Mouse (Mus musculus) spleen, embryonic (tissue): Measurements from ENCODE around the gene Syn3.

Experiments
- CTCF ChIA-PET: fragments of 350-600 bp; sonication (Branson Sonifier 250); formaldehyde crosslinking; loops from one replicate; lab custom pipeline; 2022; lab: Charles Lee

Gene Syn3

DNA sequence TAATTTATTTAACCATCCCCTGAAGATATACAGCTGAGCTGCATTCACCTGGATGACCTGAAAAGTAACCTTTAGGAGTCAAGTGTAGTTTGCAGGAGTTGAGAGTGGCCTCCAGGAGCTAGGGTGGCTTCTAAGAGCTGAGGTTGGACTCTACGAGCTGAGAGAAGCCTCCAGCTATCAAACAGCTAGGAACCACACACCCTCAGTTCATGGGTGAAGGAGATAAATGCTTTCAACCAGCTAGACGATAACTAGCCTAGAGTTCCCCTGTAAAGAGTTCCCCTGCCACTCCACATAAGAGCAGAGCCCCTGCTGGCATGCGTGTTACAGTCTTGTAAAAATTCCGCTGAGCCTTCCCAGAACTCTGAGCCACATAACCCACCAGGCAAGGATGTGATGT, 129.3 kb downstream of the Syn3 start:
- CTCF ChIA-PET, result no interaction called here

DNA sequence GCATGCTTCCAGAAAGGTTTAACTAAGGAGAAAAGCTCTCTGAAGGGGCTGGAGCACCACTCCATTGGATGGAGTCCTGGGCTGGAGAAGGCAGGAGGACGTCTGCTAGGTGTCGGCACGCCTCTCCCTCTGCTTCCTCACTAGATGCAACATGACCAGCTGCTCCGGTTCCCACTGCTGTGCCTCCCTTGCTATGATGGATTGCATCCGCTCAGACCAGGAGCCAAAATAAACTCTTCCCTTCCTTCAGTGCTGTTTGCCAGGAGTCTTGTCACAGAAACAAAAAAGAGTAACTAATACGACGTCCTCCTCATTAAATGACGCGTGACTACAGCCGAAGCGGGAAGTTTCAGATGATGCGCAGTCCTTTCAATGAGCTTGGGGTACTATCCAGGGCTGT, 129.9 kb downstream of the Syn3 start:
- CTCF ChIA-PET, result no interaction called here

DNA sequence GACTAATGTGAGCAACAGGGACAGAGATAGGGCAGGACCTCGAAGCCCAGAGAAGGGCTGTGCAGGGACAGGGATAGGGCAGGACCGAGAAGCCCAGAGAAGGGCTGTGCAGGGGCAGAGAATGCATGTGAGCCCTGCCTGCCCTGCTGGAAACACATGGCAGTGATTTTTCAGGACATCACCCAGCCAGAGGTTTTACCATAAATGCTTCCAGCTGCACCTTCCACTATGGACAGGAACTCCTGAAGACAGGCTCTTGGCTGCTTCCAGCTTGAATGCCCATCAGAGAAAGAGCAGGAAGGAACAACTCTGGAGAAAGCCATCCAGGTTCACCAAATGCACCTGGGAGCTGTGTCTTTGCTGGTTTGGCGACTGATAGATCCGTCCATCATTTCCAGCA, 131.3 kb downstream of the Syn3 start:
- CTCF ChIA-PET, result no interaction called here

DNA sequence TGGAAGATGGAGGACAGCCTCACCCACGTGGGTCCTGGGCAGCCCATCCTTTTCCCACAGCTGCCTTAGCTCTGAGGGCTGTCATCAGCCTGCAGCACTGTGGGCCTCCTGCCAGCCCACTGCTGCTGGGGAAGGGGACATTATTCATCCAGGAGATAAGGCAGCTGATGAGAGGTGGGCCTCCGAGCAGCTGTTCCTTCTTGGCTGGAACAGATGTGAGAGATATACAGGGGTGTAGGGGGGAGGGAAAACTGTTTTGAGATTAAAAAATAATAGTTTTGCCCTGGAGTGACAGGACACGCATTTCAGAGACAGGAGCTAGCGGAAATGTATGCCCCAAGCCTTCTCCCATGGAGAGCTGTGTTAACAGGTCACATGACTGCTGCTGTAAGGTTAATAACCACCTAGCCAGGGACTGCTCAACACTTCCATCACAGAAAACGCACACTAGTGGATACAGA, 133.0 kb downstream of the Syn3 start:
- CTCF ChIA-PET, result interaction anchor here (0.7 kb wide), 1 partner anchor 529 kb away, joined by 3 read pairs; no protein-coding TSS in a partner anchor

DNA sequence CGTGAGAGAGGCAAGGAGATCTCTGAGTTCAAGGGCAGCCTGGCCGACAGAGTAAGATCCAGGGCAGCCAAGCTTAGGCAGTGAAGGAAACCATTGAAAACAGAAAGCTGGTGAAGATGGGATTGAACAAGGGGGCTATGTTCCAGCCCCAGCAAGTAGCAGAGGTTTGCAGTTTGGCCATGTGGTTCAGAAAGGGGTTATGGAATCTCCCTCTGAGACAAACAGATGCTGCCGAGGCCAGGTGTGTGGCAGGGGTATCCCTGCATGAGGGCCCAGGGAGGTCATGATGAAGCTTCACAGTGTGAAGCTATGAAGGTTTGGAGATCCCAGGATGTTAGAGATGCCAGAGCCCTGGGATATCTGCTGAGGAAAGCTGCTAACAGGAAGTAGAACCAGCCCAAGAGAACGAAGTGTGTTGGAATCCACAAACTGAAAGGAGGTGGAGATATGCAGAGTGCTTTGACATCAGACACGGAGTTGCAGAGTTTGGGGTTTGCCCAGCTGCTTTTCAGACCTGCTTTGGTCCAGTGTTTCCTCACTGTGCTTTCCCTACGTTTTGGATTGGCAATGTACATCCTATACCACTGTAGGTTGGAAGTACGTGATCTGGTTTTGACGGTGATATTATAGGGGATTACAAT, 134.9 kb downstream of the Syn3 start:
- CTCF ChIA-PET, result no interaction called here

DNA sequence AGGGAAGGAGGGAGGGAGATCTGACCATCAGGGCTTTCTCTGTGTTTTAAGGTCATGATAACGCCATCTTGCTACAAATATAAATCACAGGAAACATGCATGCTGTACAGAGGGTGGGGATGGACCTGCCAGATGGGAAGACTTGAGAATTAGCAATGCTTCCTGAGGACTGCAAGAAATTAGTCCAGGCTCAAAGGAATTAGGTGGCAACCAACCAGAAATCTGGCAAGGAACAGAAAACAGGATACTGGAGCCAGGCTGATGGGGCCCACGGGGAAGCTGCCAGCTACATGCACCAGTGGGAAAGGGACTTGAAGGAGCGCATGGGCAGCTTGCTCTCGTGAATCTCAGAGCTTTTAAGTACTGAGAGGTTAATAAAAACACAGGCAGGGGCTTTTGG, 139.0 kb downstream of the Syn3 start:
- CTCF ChIA-PET, result no interaction called here

DNA sequence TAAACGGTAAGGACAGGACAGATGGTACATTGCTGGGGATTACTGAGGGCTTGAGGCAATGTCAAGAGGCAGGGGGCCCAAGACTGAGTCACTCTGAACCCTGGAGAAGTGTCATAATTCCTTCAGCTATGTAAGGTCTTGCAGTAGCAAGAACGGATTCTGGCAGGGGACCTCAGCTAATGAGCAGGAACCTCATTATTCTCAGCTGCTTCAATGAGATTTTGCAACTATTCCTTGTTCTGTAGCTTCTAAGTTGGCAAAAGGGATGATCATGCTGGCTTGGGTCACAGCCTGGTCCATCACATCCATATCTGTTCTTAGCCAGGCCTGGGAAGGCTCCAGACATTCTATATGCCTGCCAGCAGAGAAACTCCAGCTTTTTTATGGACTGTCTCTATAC, 139.5 kb downstream of the Syn3 start:
- CTCF ChIA-PET, result no interaction called here

DNA sequence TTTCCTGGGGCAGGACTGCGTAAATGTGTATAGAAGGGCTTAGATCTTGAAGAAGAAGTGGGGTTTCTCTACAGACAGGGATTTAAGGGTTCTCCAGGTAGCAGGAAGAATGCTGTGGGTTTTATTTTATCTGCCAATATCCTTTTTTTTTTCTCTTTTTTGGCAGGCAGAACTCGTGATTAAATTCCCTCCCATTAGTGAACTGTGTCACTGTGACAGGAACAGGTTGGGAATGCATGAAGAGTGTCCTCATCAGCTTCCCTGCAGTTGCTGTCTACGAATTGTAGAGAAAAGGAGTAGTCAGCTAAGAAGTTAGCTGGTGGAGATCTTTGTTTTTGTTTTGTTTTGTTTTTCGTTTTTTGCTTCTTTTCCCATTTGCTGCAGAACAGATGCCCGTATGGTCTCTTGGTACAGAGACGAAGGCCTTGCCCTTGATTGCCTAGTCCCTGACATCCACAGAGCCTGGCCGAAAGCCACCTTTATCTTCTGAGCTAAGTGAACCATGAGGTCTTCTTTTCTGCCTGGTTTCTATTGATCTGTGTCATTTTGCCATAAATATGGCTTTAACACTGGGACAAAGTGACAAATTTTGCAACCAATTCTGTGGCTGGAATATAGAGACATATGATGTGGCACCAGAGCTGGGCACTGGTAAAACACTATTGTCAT, 140.3 kb downstream of the Syn3 start:
- CTCF ChIA-PET, result no interaction called here

DNA sequence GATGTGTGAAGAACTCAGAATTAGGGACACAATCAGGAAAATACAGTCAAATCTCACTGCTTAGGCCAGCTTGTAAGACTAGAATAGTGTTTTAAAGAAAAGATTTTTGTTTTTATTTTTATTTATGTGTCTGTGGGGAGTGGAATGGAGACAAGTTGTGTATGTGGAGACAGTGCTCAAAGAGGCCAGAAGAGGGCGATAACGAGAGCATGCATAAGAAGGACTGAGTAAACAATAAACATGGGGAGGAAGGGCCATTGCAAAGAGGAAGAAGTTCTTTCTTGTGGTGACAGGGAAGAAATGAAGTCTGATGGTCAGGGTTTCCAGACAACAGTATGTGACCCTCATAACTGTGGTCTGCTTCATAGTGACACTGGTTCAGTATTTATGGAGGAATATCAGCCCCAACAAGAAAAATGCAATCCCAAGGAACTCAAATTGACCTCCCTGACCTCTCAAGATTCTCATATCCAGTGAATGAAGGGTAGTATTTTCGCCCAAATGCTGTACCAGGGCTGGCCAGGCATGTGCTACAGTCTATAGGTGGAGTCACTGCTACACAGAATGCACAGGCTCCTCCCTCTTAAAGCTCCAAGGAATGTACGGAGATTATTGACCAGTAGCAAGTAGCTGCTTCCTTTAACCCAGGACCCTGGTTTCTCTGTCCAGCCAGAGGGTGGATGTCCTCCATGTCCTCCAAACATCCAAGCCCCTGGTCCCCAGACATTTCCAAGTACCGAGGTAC, 141.7 kb downstream of the Syn3 start:
- CTCF ChIA-PET, result no interaction called here

DNA sequence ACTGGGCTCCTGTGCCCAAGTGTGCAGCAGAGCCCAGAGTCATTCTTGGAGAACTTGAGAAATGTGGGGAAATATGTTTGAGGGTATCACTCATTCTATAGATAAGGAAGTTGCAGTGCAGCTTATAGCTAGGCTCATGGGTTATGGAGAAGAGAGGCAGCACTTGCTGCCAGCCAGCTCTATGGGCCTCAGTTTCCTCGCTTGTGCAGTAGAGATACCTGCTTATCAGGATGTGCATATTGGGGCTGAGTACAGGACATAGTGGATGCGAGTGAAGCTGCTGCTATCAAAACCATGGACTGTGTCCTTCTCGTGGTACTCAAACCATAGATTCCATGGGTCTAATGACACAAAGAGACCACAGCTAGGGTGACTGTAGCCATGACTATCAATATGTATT, 146.2 kb downstream of the Syn3 start:
- CTCF ChIA-PET, result no interaction called here

DNA sequence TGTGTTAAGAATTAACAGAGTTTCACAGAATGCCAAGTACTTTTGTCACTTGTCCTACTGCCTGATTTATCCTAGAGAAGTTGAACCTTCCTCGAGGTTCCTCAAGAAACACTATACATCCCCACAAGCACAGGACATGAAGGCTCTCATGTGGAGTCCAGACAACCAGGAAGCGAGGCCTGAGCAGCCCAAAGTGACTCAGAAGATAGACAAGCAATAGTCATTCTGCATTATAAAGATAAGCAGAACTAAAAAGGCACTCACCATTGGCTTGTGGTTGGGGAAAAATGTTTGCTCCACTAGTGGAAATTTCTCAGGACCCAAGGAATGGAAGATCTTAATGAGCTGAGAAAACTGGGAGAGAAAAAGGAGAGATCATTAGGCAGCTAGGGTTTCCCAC, 147.4 kb downstream of the Syn3 start:
- CTCF ChIA-PET, result no interaction called here

DNA sequence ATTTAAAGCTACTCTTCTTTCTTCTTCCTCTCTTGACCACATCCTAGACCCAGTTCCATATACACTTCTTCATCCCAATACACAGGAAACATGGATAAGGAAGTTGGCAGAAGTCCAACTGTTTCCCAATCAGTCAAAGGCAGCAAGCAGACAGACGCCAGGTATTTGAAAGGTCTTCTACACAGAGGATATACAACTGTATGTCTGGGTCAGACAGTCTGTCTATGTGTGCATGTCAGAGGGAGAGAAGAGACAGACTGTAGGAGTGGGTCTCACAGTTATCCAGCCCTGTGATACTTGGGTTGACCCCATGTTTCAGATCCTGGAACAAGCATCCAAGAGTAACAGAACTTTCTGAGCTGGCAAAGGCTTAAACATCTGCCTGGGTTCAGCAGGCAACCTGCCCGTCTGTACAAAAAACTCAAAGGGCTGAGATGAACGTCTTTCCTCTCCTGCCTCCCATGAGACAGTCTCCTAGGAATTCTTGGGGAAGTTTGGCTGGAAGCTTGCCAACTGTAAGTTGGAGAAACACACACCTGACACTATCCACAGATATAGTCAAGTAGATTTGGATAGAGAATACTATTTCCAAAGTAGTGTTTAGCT, 152.4 kb downstream of the Syn3 start:
- CTCF ChIA-PET, result no interaction called here

DNA sequence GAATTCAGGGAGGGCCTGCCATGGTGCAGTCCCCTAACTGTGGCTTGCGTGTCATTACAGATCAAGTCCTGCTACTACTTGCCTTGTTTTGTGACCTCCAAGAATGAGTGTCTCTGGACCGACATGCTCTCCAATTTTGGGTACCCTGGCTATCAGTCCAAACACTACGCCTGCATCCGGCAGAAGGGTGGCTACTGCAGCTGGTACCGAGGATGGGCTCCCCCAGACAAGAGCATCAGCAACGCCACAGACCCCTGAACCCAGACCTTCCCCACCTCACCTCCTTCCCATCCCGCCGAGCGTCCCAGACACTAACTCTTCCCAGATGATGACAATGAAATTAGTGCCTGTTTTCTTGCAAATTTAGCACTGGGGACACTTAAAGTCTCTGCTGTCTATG, 153.1 kb downstream of the Syn3 start:
- CTCF ChIA-PET, result no interaction called here

DNA sequence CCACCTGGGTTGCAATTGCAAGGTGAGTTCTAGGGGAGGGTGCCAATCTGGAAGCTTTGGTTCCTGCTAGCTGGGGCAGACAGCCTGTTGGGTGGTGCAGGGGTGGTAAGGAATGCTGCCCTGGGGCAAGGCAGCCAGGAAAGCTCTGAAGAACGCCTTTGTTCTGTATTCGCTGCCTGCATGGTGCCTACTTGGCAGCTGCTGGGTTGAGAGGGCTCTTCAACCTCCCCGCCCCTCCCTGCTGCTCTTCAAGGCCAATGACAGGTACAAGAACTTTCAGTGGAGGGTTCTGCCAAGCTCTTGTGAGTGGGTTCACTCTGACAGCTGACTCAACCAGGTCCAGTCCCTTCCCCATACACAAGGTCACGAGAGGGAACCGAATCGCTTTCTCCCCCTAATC, 154.0 kb downstream of the Syn3 start:
- CTCF ChIA-PET, result no interaction called here

DNA sequence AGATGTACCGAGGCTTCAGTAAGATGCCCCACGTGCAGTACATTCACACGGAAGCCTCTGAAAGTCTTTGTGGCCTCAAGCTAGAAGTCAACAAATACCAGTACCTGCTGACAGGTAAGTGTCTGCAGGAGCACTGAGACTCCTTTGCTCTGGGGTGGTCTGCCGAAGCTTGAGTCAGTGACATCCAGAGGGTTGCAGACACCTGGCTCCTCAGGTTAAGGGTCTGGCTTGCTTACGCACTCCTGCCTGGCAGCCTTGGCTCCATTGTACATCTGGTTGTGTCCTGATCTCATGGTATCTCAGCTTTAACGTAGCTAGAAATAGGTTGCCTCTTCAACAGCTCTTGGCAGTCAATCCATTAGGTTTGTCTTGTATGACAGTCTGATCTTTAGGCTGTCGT, 154.8 kb downstream of the Syn3 start:
- CTCF ChIA-PET, result no interaction called here

DNA sequence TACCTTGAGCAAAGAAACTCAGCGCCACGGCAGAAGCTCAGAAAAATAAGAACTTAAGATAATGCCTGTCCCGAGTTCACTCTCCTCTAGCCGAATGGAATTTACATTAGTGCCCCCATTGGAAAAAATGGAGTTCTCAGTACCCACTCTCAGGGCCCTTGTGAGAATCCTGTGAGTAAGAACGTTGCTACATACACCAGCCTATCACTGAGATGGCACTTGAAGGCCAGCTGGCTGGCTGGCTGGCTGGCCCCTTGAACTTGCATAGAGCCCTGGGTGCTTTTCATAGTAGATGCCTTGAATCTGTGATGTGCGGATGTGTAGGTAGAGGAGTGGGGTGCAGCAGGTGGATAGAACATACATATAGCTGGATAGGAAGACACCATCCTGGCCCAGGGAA, 155.3 kb downstream of the Syn3 start:
- CTCF ChIA-PET, result no interaction called here

DNA sequence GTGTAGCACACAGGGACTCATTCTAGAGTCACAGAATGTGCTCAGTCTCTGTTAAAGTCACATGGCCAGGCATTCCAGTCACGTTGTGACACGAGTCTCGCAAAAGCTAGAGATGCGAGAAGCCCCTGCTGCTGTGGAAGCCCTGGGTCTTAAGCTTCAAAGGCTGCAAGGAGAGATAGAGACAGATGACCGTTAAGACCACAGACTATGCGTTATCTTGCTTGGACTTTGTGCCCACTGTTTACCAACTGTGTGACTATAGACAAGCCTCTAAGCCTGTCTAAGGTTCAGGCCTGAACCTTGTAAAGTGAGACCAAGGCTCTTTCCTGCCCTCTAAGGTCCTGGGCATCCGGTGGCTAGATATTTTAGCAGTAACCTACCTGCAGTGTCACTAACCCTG, 156.0 kb downstream of the Syn3 start:
- CTCF ChIA-PET, result no interaction called here

DNA sequence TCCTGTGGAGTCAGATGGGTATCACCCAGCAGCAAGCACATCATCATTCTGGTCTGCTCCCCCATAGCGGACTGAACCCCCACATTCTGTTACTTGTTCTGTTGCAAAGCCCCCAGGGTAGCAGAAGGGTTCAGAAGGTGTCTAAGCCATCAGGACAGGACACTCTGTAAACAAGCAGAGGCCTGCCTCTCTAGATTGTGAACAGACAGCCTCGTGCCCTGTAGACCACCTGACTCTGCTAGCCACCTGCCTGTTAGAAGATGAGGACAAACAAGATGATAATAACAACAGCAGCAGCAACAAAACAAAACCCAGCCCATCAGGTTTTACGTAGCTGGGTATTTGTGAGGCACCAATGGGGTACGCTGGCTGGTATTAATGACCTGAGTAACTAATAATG, 156.5 kb downstream of the Syn3 start:
- CTCF ChIA-PET, result no interaction called here

DNA sequence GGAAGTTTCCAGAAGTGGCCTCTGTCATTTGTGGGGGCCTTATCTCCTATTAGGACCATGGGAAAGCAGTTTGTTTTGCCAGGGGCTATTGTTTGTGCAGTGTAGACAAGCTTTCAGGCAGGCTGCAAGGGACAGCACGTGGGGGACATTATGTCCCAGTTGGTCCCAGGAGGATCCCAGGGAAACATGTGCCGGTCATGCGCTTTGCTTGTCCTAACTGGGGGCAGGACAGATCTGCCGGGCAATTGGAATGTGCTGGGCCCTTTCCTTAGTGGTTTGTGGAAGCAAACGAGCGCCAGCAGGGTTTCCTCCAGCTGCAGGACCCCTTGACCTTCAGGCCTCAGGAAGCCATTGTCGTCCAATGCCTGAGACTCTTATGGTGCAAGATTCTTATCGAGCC, 157.1 kb downstream of the Syn3 start:
- CTCF ChIA-PET, result no interaction called here

DNA sequence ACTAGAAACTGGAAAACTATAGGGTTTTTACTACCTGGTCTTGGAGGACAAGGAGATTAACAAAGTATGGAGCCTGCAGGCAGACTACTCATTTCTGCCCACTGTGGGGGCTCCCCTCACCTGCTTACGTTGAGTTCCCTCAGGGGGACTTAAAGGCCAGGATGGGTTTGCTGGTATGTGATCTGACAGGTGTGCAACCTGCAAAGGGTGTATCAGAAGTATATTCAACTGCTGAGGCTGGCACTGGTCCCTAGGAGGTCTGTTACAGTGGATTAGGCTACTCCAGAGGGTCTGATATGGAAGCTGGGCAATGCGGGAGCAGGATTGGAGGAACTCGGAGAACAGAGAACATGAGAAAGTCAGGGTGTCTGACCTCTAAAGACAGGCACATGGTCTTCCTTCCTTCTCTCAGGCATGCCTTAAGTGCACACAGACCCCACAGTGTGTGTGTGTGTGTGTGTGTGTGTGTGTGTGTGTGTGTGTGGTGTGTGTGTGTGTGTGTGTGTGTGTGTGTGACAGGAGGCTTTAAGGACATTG, 157.6 kb downstream of the Syn3 start:
- CTCF ChIA-PET, result no interaction called here

DNA sequence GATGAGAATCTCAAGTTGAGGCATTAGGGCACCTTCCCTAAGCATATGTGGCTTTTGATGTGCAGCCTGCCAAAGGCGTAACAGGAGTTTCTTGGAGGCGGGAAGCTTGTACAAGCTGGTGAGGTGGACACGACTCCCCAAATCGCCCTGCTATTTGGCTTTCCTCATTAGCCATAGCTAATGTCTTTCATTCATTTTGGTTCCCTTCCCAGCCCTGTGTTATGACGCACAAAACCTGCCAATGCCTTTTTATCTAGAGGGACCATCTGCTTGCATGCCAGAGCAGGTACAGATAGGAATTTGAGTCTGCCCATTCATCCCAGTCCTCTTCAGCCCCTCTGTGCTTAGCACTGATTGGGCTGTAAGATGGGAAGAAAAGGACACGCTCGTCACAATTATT, 158.3 kb downstream of the Syn3 start:
- CTCF ChIA-PET, result no interaction called here

DNA sequence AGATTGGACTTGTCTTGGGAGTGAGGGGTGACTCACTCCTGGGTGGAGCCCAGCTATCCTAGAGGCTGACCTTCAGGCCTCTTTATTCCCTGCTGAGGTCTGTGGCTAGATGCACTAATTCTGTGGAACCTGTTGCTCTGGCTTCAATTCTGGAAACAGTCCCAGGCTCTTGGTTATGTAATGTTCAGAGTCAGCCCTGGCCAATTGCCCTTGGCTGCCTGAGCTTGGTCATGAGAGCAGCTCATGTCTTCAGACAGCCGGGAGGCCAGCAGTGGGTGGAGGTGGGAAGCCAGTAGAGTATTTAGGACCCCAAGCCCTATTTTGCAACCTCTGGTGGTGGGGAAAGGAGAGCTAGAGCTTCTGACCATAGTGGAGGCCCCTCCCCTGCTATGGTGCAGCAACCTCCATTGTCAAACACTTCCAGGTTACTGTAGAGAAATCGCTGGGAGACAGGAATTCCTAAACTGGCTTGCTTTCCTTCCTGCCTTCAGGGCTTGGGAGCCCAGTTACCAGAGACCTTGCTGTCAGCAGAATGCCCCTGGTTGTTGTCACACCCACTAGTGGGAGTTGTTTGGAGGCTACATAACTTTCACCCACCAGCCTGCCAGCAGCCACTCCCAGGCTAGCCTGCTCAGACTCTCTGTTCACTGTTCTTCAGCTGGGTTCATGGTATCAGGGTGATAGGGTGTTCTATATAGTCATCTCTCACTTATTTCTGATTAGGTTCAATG, 158.9 kb downstream of the Syn3 start:
- CTCF ChIA-PET, result no interaction called here
